Mouse (Mus musculus) CH12.LX (cell line): Measurements from ENCODE around the gene Gm20388. TPM values are rescaled to one million over a fixed set of nuclear protein-coding genes. Genes with fewer than 3 reads are reported as not detected.

Source experiments
- DNase-seq: peaks from one replicate; pipeline ENCODE4 v3.0.0-alpha.2; 2013; ENCODE audit errors: extremely low read depth
- H3K27ac ChIP-seq: 2 replicates; pipeline ENCODE4 v1.5.1; 2012; ENCODE audit warnings: low read depth, mild to moderate bottlenecking, control low read depth, moderate library complexity; ENCODE audit not compliant: insufficient read depth
- H3K27me3 ChIP-seq: replicated peaks from 2 replicates; pipeline ENCODE3; 2012; ENCODE audit warnings: inconsistent platforms
- H3K36me3 ChIP-seq, 2 experiments: replicated peaks in 1 of 2; 2 replicates each; pipeline versions ENCODE3 to v1.6.1; 2012; ENCODE audit warnings: inconsistent platforms in 1 of 2, low read length in 1 of 2, mild to moderate bottlenecking in 1 of 2, mixed read lengths in 1 of 2, moderate library complexity in 1 of 2; ENCODE audit not compliant: control insufficient read depth in 1 of 2, insufficient read depth in 1 of 2
- H3K4me1 ChIP-seq, 2 experiments: 2 replicates each; pipeline ENCODE4 v1.6.1; 2012; ENCODE audit warnings: inconsistent platforms in 1 of 2, moderate library complexity in 1 of 2; ENCODE audit not compliant: insufficient read depth in 2 of 2, control insufficient read depth in 1 of 2
- H3K4me2 ChIP-seq: 2 replicates; pipeline ENCODE4 v1.6.1; 2012; ENCODE audit warnings: low read depth, mild to moderate bottlenecking, control low read depth; ENCODE audit not compliant: poor library complexity, insufficient read depth, severe bottlenecking
- H3K4me3 ChIP-seq, 3 experiments: fragments of 150-350 bp in 1 of 3; sonication (generic) in 1 of 3; replicated peaks in 1 of 3; 2 replicates each; pipeline versions ENCODE3 to v1.5.1; 2011 to 2012; ENCODE audit warnings: low read depth in 2 of 3, low read length in 2 of 3, mild to moderate bottlenecking in 2 of 3, moderate library complexity in 2 of 3, control low read depth in 1 of 3, improper control_type of control experiment in 1 of 3, inconsistent platforms in 1 of 3, mixed read lengths in 1 of 3; ENCODE audit not compliant: poor library complexity in 1 of 3
- H3K79me2 ChIP-seq: replicated peaks from 2 replicates; pipeline ENCODE4 v1.6.1; 2012; ENCODE audit warnings: mild to moderate bottlenecking, moderate library complexity; ENCODE audit not compliant: control insufficient read depth, poor library complexity, insufficient read depth, severe bottlenecking; ENCODE audit errors: extremely low read depth
- H3K9ac ChIP-seq: 2 replicates; pipeline ENCODE4 v1.6.1; 2012; ENCODE audit warnings: low read depth, mild to moderate bottlenecking, control low read depth, moderate library complexity; ENCODE audit not compliant: insufficient read depth
- H3K9me3 ChIP-seq: replicated peaks from 2 replicates; pipeline ENCODE3; 2012; ENCODE audit warnings: low read length, inconsistent platforms, mixed read lengths
- CTCF ChIP-seq, 2 experiments: IDR thresholded peaks in 1 of 2; conservative IDR thresholded peaks in 1 of 2; 2 replicates each; pipeline ENCODE4 v1.5.1; 2011 to 2012; ENCODE audit warnings: low read depth in 2 of 2, low read length in 2 of 2, improper control_type of control experiment in 1 of 2, inconsistent platforms in 1 of 2, mild to moderate bottlenecking in 1 of 2, moderate library complexity in 1 of 2
- ELF1 ChIP-seq: IDR thresholded peaks from 2 replicates; pipeline ENCODE4 v1.6.1; 2014; ENCODE audit warnings: low read depth, mild to moderate bottlenecking, inconsistent platforms, low read length, improper control_type of control experiment
- EP300 ChIP-seq: IDR thresholded peaks from 2 replicates; pipeline ENCODE4 v1.6.1; 2011; ENCODE audit warnings: low read length, improper control_type of control experiment
- ETS1 ChIP-seq: conservative IDR thresholded peaks from 2 replicates; pipeline ENCODE4 v1.6.1; 2012; ENCODE audit warnings: low read depth, mild to moderate bottlenecking, inconsistent platforms, low read length, improper control_type of control experiment, moderate library complexity
- GABPA ChIP-seq: IDR thresholded peaks from 2 replicates; pipeline ENCODE4 v1.6.1; 2012; ENCODE audit warnings: low read depth, low read length, improper control_type of control experiment, inconsistent platforms; ENCODE audit not compliant: insufficient replicate concordance
- HCFC1 ChIP-seq: IDR thresholded peaks from 2 replicates; pipeline ENCODE4 v1.6.1; 2012; ENCODE audit warnings: low read depth, mild to moderate bottlenecking, inconsistent platforms, low read length, improper control_type of control experiment
- IRF4 ChIP-seq: IDR thresholded peaks from 2 replicates; pipeline ENCODE4 v1.6.1; 2014; ENCODE audit warnings: low read depth, mild to moderate bottlenecking, inconsistent platforms, low read length, improper control_type of control experiment
- JUN ChIP-seq: IDR thresholded peaks from 2 replicates; pipeline ENCODE4 v1.6.1; 2011; ENCODE audit warnings: low read depth, mild to moderate bottlenecking, low read length, improper control_type of control experiment, moderate library complexity; ENCODE audit not compliant: insufficient read depth
- JUND ChIP-seq: conservative IDR thresholded peaks from 2 replicates; pipeline ENCODE4 v1.6.1; 2011; ENCODE audit warnings: low read depth, low read length, improper control_type of control experiment
- KAT2A ChIP-seq: IDR thresholded peaks from 2 replicates; pipeline ENCODE4 v1.6.1; 2012; ENCODE audit warnings: low read length, improper control_type of control experiment, inconsistent platforms; ENCODE audit not compliant: insufficient replicate concordance
- MAFK ChIP-seq: IDR thresholded peaks from 2 replicates; pipeline ENCODE4 v1.6.1; 2011; ENCODE audit warnings: low read length, improper control_type of control experiment; ENCODE audit not compliant: insufficient replicate concordance
- MAZ ChIP-seq: IDR thresholded peaks from 2 replicates; pipeline ENCODE4 v1.6.1; 2012; ENCODE audit warnings: low read depth, mild to moderate bottlenecking, inconsistent platforms, low read length, improper control_type of control experiment, moderate library complexity
- MEF2A ChIP-seq: IDR thresholded peaks from 2 replicates; pipeline ENCODE4 v1.6.1; 2014; ENCODE audit warnings: low read depth, mild to moderate bottlenecking, inconsistent platforms, low read length, improper control_type of control experiment, borderline replicate concordance
- NRF1 ChIP-seq: IDR thresholded peaks from 2 replicates; pipeline ENCODE4 v1.6.1; 2014; ENCODE audit warnings: low read depth, mild to moderate bottlenecking, inconsistent platforms, low read length, improper control_type of control experiment, moderate library complexity
- PAX5 ChIP-seq: IDR thresholded peaks from 2 replicates; pipeline ENCODE4 v1.6.1; 2012; ENCODE audit warnings: low read length, inconsistent platforms, mixed read lengths
- RCOR1 ChIP-seq: conservative IDR thresholded peaks from 2 replicates; pipeline ENCODE4 v1.6.1; 2012; ENCODE audit warnings: low read depth, mild to moderate bottlenecking, inconsistent platforms, low read length, improper control_type of control experiment
- SIN3A ChIP-seq: IDR thresholded peaks from 2 replicates; pipeline ENCODE4 v1.6.1; 2012; ENCODE audit warnings: low read length, improper control_type of control experiment, inconsistent platforms
- SMC3 ChIP-seq: IDR thresholded peaks from 2 replicates; pipeline ENCODE4 v1.6.1; 2011; ENCODE audit warnings: low read depth, low read length, improper control_type of control experiment
- TBP ChIP-seq: conservative IDR thresholded peaks from 2 replicates; pipeline ENCODE4 v1.6.1; 2011; ENCODE audit warnings: low read depth, low read length, improper control_type of control experiment
- TCF12 ChIP-seq: IDR thresholded peaks from 2 replicates; pipeline ENCODE4 v1.6.1; 2014; ENCODE audit warnings: low read depth, mild to moderate bottlenecking, inconsistent platforms, low read length, improper control_type of control experiment
- USF1 ChIP-seq: IDR thresholded peaks from 2 replicates; pipeline ENCODE4 v1.6.1; 2014; ENCODE audit warnings: low read depth, mild to moderate bottlenecking, inconsistent platforms, low read length, improper control_type of control experiment
- USF2 ChIP-seq: conservative IDR thresholded peaks from 2 replicates; pipeline ENCODE4 v1.6.1; 2011; ENCODE audit warnings: low read depth, low read length, improper control_type of control experiment
- ZC3H11A ChIP-seq: IDR thresholded peaks from 2 replicates; pipeline ENCODE4 v1.6.1; 2012; ENCODE audit warnings: low read depth, mild to moderate bottlenecking, inconsistent platforms, low read length, improper control_type of control experiment
- ZKSCAN1 ChIP-seq: IDR thresholded peaks from 2 replicates; pipeline ENCODE4 v1.6.1; 2012; ENCODE audit warnings: low read depth, inconsistent platforms, low read length, improper control_type of control experiment, borderline replicate concordance
- ZMIZ1 ChIP-seq: IDR thresholded peaks from 2 replicates; pipeline ENCODE4 v1.6.1; 2012; ENCODE audit warnings: low read depth, mild to moderate bottlenecking, inconsistent platforms, low read length, improper control_type of control experiment
- dilution Hi-C: fragments of 300-500 bp; cut with MboI; formaldehyde crosslinking; loops from 2 replicates; pipeline ENCODE4 v1.14.3; 2020; ENCODE audit warnings: low sequenced_read_pairs; ENCODE audit not compliant: extremely low pct_unique_long_range_greater_than_20kb, extremely low pct_ligation_motif_present
- in situ Hi-C: fragments of 300-500 bp; cut with MboI; formaldehyde crosslinking; loops from 3 replicates; pipeline ENCODE4 v1.14.3; 2019; ENCODE audit warnings: low sequenced_read_pairs, low pct_ligation_motif_present, low pct_unique_long_range_greater_than_20kb, mixed read lengths
- polyA plus RNA-seq: library from polyadenylated mRNA; unstranded; fragments of >175 nt; gene quantifications from 2 replicates; pipeline ENCODE4 v1.2.1, GENCODE M21; 2012; ENCODE audit warnings: low read depth; ENCODE audit not compliant: insufficient read length
- total RNA-seq, 2 experiments: library from RNA; depleted of rRNA; stranded (reverse); fragments of 300-350 nt in 1 of 2; fragments of >200 nt in 1 of 2; gene quantifications; 2 replicates each; pipeline ENCODE4 v1.2.3; 2012 to 2014

Gene Gm20388
- total and polyA plus RNA-seq, 3 experiments: 14.8 to 26.3 (median 22.2) TPM

DNA sequence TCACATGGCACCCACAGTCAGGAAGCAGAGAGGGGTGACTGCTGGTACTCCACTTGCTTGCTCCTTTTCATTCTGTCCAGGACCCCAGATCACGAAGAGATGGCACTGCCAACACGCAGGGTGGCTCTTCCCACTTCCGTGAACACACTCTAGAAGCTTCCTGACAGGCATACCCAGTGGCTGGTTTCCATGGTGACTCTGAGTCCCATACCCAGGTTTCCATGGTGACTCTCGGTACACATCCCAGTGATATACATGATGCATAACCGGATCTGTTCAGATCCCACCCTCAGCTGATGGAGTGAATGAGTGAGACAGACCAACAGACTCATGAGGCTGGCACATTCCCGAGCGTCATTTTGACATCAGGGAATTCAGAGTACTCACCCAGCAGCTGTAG, 1148.5 kb downstream of the Gm20388 start:
- in situ Hi-C loops: no loop called here
- no peaks in the 10 kb centered on the region for H3K79me2 ChIP-seq
- no peaks in the 10 kb centered on the region for H3K36me3 ChIP-seq
- peaks cover 3% of the 10 kb centered on the region for H3K9me3 ChIP-seq
- no peaks in the 10 kb centered on the region for H3K4me1 ChIP-seq
- DNase-seq: no peak
- no peak overlapping the region for H3K9ac ChIP-seq
- TF ChIP-seq MAZ (no peak), TBP (no peak), CTCF (conservative IDR thresholded peaks at IDR 0.05 in 1 of 2, IDR thresholded peaks at IDR 0.05 in 1 of 2; ENCODE audit: low read depth in 2 of 2, low read length in 2 of 2) (no peak), GABPA (no peak), ETS1 (no peak), USF1 (no peak), ELF1 (no peak), USF2 (no peak), KAT2A (no peak), JUND (no peak), HCFC1 (no peak)
- H3K27me3 ChIP-seq: peaks cover 87% of the 10 kb centered on the region
- no peak overlapping the region for H3K4me3 ChIP-seq
- dilution Hi-C loops: no loop called here
- no peak overlapping the region for H3K27ac ChIP-seq
- H3K4me2 ChIP-seq: no peak overlapping the region

- TF ChIP-seq SMC3 (no peak), TBP (no peak), RCOR1 (no peak), JUN (no peak), MAFK (no peak), ETS1 (no peak), SIN3A (no peak), CTCF (conservative IDR thresholded peaks at IDR 0.05 in 1 of 2, IDR thresholded peaks at IDR 0.05 in 1 of 2; ENCODE audit: low read depth in 2 of 2, low read length in 2 of 2) (no peak), NRF1 (no peak), ZMIZ1 (no peak), EP300 (no peak), IRF4 (no peak), USF2 (no peak), ZKSCAN1 (no peak), MEF2A (no peak), MAZ (no peak), PAX5 (no peak), ZC3H11A (no peak), KAT2A (no peak), TCF12 (no peak)
- Histone ChIP-seq H3K4me1 (no peaks in the 10 kb centered on the region), H3K4me2 (no peak overlapping the region), H3K4me3 (no peak overlapping the region), H3K36me3 (no peaks in the 10 kb centered on the region), H3K27ac (no peak overlapping the region), H3K27me3 (peaks cover 88% of the 10 kb centered on the region), H3K79me2 (no peaks in the 10 kb centered on the region), H3K9me3 (peaks cover 3% of the 10 kb centered on the region), H3K9ac (no peak overlapping the region)
- dilution Hi-C loops (no loop called here), in situ Hi-C loops (loop anchor here (10.0 kb wide), 1 partner anchor 248 kb away; no protein-coding TSS in a partner anchor)
- no peak for DNase-seq
Observed at GRCm38 (mm10) chr8:121062521-121062920, 1151.9 kb downstream of the Gm20388 start.
